Mouse (Mus musculus): ENCODE measurements around the gene Apol10a. TPM values are rescaled to one million over a fixed set of nuclear protein-coding genes. Genes with fewer than 3 reads are reported as not detected.
"Not testable (repeated sequence)": the region's sequence is repeated elsewhere in the genome, so short reads cannot be mapped to it uniquely, and the experiment has no call there.

The Apol10a gene
- polyA plus RNA-seq, 1 experiment from 2014 or later: 0.08 TPM

- H3K27me3 ChIP-seq (replicated peaks); H3K27ac ChIP-seq; H3K4me3 ChIP-seq (replicated peaks); H3K36me3 ChIP-seq; H3K4me2 ChIP-seq; H3K9ac ChIP-seq; H3K9me3 ChIP-seq; H3K4me1 ChIP-seq; ATAC-seq (ENCODE audit: insufficient read depth, low FRiP score, low read depth): not testable (repeated sequence)
- 7% methylated on average over 6 of the region's 6 CpGs for WGBS
Measured at GRCm38 (mm10) chr15:77523186-77523843, 46.5 kb downstream of the Apol10a start.

GRCm38 (mm10) chr15:77533216-77533615, 56.4 kb downstream of the Apol10a start, which contains the start of gene Apol7c:
Gene Apol7c, minus strand, starts transcription at chr15:77533316.
- no peak for ATAC-seq (ENCODE audit: insufficient read depth, low FRiP score, low read depth)
- no peak within 1 kb of the TSS for H3K27ac ChIP-seq
- no peaks in the 10 kb centered on the region for H3K36me3 ChIP-seq
- no peak within 1 kb of the TSS for H3K9ac ChIP-seq
- no peak within 1 kb of the TSS for H3K4me3 ChIP-seq (replicated peaks)
- H3K9me3 ChIP-seq: no peaks in the 10 kb centered on the region
- H3K4me2 ChIP-seq: no peak within 1 kb of the TSS
- H3K27me3 ChIP-seq (replicated peaks): no peaks in the 10 kb centered on the region
- H3K4me1 ChIP-seq: no peaks in the 10 kb centered on the region

GRCm38 (mm10) chr15:77539221-77539620, 62.4 kb downstream of the Apol10a start:
- H3K9ac ChIP-seq; H3K4me3 ChIP-seq (replicated peaks); H3K27me3 ChIP-seq (replicated peaks); H3K4me1 ChIP-seq; ATAC-seq (ENCODE audit: insufficient read depth, low FRiP score, low read depth); H3K9me3 ChIP-seq; H3K36me3 ChIP-seq; H3K4me2 ChIP-seq; H3K27ac ChIP-seq: not testable (repeated sequence)
- 33% methylated on average over 1 of the region's 1 CpGs for WGBS

Other genes with a start within 250 kb of the Apol10a start
- gene Rbfox2, start 170.0 kb upstream of the Apol10a start, polyA plus RNA-seq (2015; fragmentation: Nextera tagmentation; extraction: Ambion mirVana): 54.2 and 56.8 TPM in 2 replicates
- 4.6 and 4.9 TPM in 2 replicates for gene Apol7a, start 77.9 kb upstream of the Apol10a start, polyA plus RNA-seq (2015; fragmentation: Nextera tagmentation; extraction: Ambion mirVana)
- gene Apol9a, start 65.9 kb upstream of the Apol10a start, polyA plus RNA-seq (2015; fragmentation: Nextera tagmentation; extraction: Ambion mirVana): 0.14 and 0.27 TPM in 2 replicates
- gene Apol7b, start 29.6 kb upstream of the Apol10a start, polyA plus RNA-seq (2015; fragmentation: Nextera tagmentation; extraction: Ambion mirVana): 0.24 TPM in 1 of 2 replicates, not detected in the other
- not detected in 2 replicates for gene Apol11a, start 31.2 kb downstream of the Apol10a start, polyA plus RNA-seq (2015; fragmentation: Nextera tagmentation; extraction: Ambion mirVana)
- gene Apol7c, start 56.3 kb downstream of the Apol10a start, polyA plus RNA-seq (2015; fragmentation: Nextera tagmentation; extraction: Ambion mirVana): 0.46 and 1.1 TPM in 2 replicates
- not detected in 2 replicates for gene 1700025B11Rik, start 84.8 kb downstream of the Apol10a start, polyA plus RNA-seq (2015; fragmentation: Nextera tagmentation; extraction: Ambion mirVana)
- 0.28 and 0.37 TPM in 2 replicates for gene Apol10b, start 119.1 kb downstream of the Apol10a start, polyA plus RNA-seq (2015; fragmentation: Nextera tagmentation; extraction: Ambion mirVana)
- gene Gm36245, start 122.2 kb downstream of the Apol10a start, polyA plus RNA-seq (2015; fragmentation: Nextera tagmentation; extraction: Ambion mirVana): not detected in 2 replicates
- gene Apol11b, start 166.2 kb downstream of the Apol10a start, polyA plus RNA-seq (2015; fragmentation: Nextera tagmentation; extraction: Ambion mirVana): 0.09 and 0.31 TPM in 2 replicates
- 0.17 and 0.51 TPM in 2 replicates for gene Apol7e, start 221.8 kb downstream of the Apol10a start, polyA plus RNA-seq (2015; fragmentation: Nextera tagmentation; extraction: Ambion mirVana)